Mouse (Mus musculus) MEL (cell line): ENCODE measurements around the gene Cstf1. TPM values are rescaled to one million over a fixed set of nuclear protein-coding genes. Genes with fewer than 3 reads are reported as not detected.

Experiments used
- DNase-seq: peaks from one replicate; pipeline ENCODE4 v3.0.0; 2011; ENCODE audit warnings: low read depth, low spot score
- H3K27ac ChIP-seq: 2 replicates; pipeline ENCODE4 v1.5.1; 2012; ENCODE audit warnings: low read depth, mild to moderate bottlenecking, control low read depth, low read length, moderate library complexity; ENCODE audit not compliant: control insufficient read depth
- H3K27me3 ChIP-seq, 2 experiments: fragments of 150-350 bp in 1 of 2; sonication (generic) in 1 of 2; 2 replicates each; pipeline ENCODE4 v1.6.1; 2012; ENCODE audit warnings: low read length in 2 of 2, mild to moderate bottlenecking in 2 of 2, improper control_type of control experiment in 1 of 2, moderate library complexity in 1 of 2; ENCODE audit not compliant: insufficient read depth in 2 of 2, control insufficient read depth in 1 of 2
- H3K36me3 ChIP-seq, 2 experiments: 2 replicates each; pipeline ENCODE4 v1.6.1; 2012 to 2014; ENCODE audit warnings: low read length in 2 of 2, improper control_type of control experiment in 1 of 2, inconsistent platforms in 1 of 2, mild to moderate bottlenecking in 1 of 2; ENCODE audit not compliant: insufficient read depth in 2 of 2, control insufficient read depth in 1 of 2
- H3K4me1 ChIP-seq, 2 experiments: fragments of 150-350 bp in 1 of 2; sonication (generic) in 1 of 2; 2 replicates each; pipeline ENCODE4 v1.6.1; 2012; ENCODE audit warnings: low read length in 2 of 2, improper control_type of control experiment in 1 of 2, mild to moderate bottlenecking in 1 of 2; ENCODE audit not compliant: insufficient read depth in 2 of 2, control insufficient read depth in 1 of 2
- H3K4me3 ChIP-seq, 2 experiments: fragments of 150-350 bp in 1 of 2; sonication (generic) in 1 of 2; 2 replicates each; pipeline ENCODE4 v1.5.1; 2012; ENCODE audit warnings: low read depth in 2 of 2, low read length in 2 of 2, mild to moderate bottlenecking in 2 of 2, moderate library complexity in 2 of 2, control low read depth in 1 of 2, improper control_type of control experiment in 1 of 2; ENCODE audit not compliant: control insufficient read depth in 1 of 2, insufficient read depth in 1 of 2
- H3K79me2 ChIP-seq: 2 replicates; pipeline ENCODE4 v1.6.1; 2012; ENCODE audit warnings: mild to moderate bottlenecking, low read length, moderate library complexity; ENCODE audit not compliant: control insufficient read depth, poor library complexity, insufficient read depth
- H3K9ac ChIP-seq: 2 replicates; pipeline ENCODE4 v1.6.1; 2012; ENCODE audit warnings: low read depth, mild to moderate bottlenecking, control low read depth, low read length, moderate library complexity; ENCODE audit not compliant: control insufficient read depth, poor library complexity, severe bottlenecking
- H3K9me3 ChIP-seq: fragments of 150-350 bp; sonication (generic); replicated peaks from 2 replicates; pipeline ENCODE4 v1.6.1; 2012; ENCODE audit warnings: mild to moderate bottlenecking, low read length, improper control_type of control experiment, moderate library complexity; ENCODE audit not compliant: insufficient read depth
- BHLHE40 ChIP-seq: IDR thresholded peaks from 2 replicates; pipeline ENCODE4 v1.6.1; 2012; ENCODE audit warnings: low read depth, mild to moderate bottlenecking, inconsistent platforms, low read length, improper control_type of control experiment, borderline replicate concordance
- CTCF ChIP-seq, 3 experiments: IDR thresholded peaks in 2 of 3; conservative IDR thresholded peaks in 1 of 3; 2 replicates each; pipeline ENCODE4 v1.5.1; 2011 to 2012; ENCODE audit warnings: low read length in 3 of 3, low read depth in 2 of 3, mild to moderate bottlenecking in 2 of 3, improper control_type of control experiment in 1 of 3, inconsistent platforms in 1 of 3, mixed read lengths in 1 of 3, moderate library complexity in 1 of 3; ENCODE audit not compliant: control insufficient read depth in 1 of 3, insufficient read depth in 1 of 3, poor library complexity in 1 of 3, severe bottlenecking in 1 of 3
- E2F4 ChIP-seq: IDR thresholded peaks from 2 replicates; pipeline ENCODE4 v1.6.1; 2011; ENCODE audit warnings: low read depth, low read length, improper control_type of control experiment, borderline replicate concordance
- KAT2A ChIP-seq: conservative IDR thresholded peaks from 2 replicates; pipeline ENCODE4 v1.6.1; 2012; ENCODE audit warnings: low read depth, low read length, improper control_type of control experiment, inconsistent platforms
- MAFK ChIP-seq: IDR thresholded peaks from 2 replicates; pipeline ENCODE4 v1.6.1; 2011; ENCODE audit warnings: low read depth, mild to moderate bottlenecking, low read length, improper control_type of control experiment, borderline replicate concordance
- MAX ChIP-seq: IDR thresholded peaks from 2 replicates; pipeline ENCODE4 v1.6.1; 2011; ENCODE audit warnings: low read length, improper control_type of control experiment
- MAZ ChIP-seq: IDR thresholded peaks from 2 replicates; pipeline ENCODE4 v1.6.1; 2012; ENCODE audit warnings: low read depth, mild to moderate bottlenecking, inconsistent platforms, low read length, improper control_type of control experiment
- MEF2A ChIP-seq: IDR thresholded peaks from 2 replicates; pipeline ENCODE4 v1.6.1; 2014; ENCODE audit warnings: low read depth, mild to moderate bottlenecking, inconsistent platforms, low read length, improper control_type of control experiment; ENCODE audit not compliant: poor library complexity, insufficient replicate concordance, severe bottlenecking; ENCODE audit errors: extremely low read depth
- MYC ChIP-seq: IDR thresholded peaks from 2 replicates; pipeline ENCODE4 v1.6.1; 2011; ENCODE audit warnings: low read depth, mild to moderate bottlenecking, low read length, improper control_type of control experiment, moderate library complexity
- NRF1 ChIP-seq: IDR thresholded peaks from 2 replicates; pipeline ENCODE4 v1.6.1; 2014; ENCODE audit warnings: low read depth, mild to moderate bottlenecking, inconsistent platforms, low read length, improper control_type of control experiment, moderate library complexity; ENCODE audit not compliant: poor library complexity, insufficient read depth, severe bottlenecking
- POLR2A ChIP-seq, 2 experiments: IDR thresholded peaks; 2 replicates each; pipeline ENCODE4 v1.6.1; 2011 to 2012; ENCODE audit warnings: low read length in 2 of 2, mild to moderate bottlenecking in 2 of 2, control low read depth in 1 of 2, improper control_type of control experiment in 1 of 2, low read depth in 1 of 2, moderate library complexity in 1 of 2; ENCODE audit not compliant: control insufficient read depth in 1 of 2, insufficient read depth in 1 of 2, poor library complexity in 1 of 2
- POLR2AphosphoS2 ChIP-seq: IDR thresholded peaks from 2 replicates; pipeline ENCODE4 v1.6.1; 2011; ENCODE audit warnings: low read length, improper control_type of control experiment
- POLR2AphosphoS5 ChIP-seq: IDR thresholded peaks from 2 replicates; pipeline ENCODE4 v1.6.1; 2012; ENCODE audit warnings: low read depth, borderline replicate concordance, mild to moderate bottlenecking, inconsistent platforms, low read length, moderate library complexity, mixed read lengths
- RAD21 ChIP-seq: IDR thresholded peaks from 2 replicates; pipeline ENCODE4 v1.6.1; 2011; ENCODE audit warnings: mild to moderate bottlenecking, low read depth, low read length, improper control_type of control experiment
- RCOR1 ChIP-seq: IDR thresholded peaks from 2 replicates; pipeline ENCODE4 v1.6.1; 2012; ENCODE audit warnings: low read depth, mild to moderate bottlenecking, inconsistent platforms, low read length, improper control_type of control experiment
- TBP ChIP-seq: IDR thresholded peaks from 2 replicates; pipeline ENCODE4 v1.8.0; 2011; ENCODE audit warnings: low read depth, low read length, improper control_type of control experiment
- TCF12 ChIP-seq: IDR thresholded peaks from 2 replicates; pipeline ENCODE4 v1.6.1; 2014; ENCODE audit warnings: low read depth, mild to moderate bottlenecking, inconsistent platforms, low read length, improper control_type of control experiment, moderate library complexity
- UBTF ChIP-seq: IDR thresholded peaks from 2 replicates; pipeline ENCODE4 v1.6.1; 2012; ENCODE audit warnings: low read depth, mild to moderate bottlenecking, inconsistent platforms, low read length, improper control_type of control experiment, moderate library complexity, borderline replicate concordance; ENCODE audit not compliant: insufficient read depth
- ZMIZ1 ChIP-seq: IDR thresholded peaks from 2 replicates; pipeline ENCODE4 v1.6.1; 2012; ENCODE audit warnings: low read depth, mild to moderate bottlenecking, inconsistent platforms, low read length, improper control_type of control experiment, moderate library complexity
- polyA plus RNA-seq, 2 experiments: library from polyadenylated mRNA; stranded (reverse) in 1 of 2; unstranded in 1 of 2; fragments of >175 nt in 1 of 2; fragments of >200 nt in 1 of 2; gene quantifications; 2 replicates each; pipeline versions ENCODE4 v1.2.1 to v1.2.4; 2012; ENCODE audit warnings: low replicate concordance in 2 of 2, low read depth in 1 of 2; ENCODE audit not compliant: insufficient read length in 2 of 2, insufficient read depth in 1 of 2, missing spikeins in 1 of 2
- total RNA-seq: library from RNA; depleted of rRNA; stranded (reverse); fragments of 300-350 nt; gene quantifications from 2 replicates; pipeline ENCODE4 v1.2.3, GENCODE M21; 2012

Cstf1 gene
- total and polyA plus RNA-seq, 3 experiments = 66.9 to 105 (median 77.4) TPM

DNA sequence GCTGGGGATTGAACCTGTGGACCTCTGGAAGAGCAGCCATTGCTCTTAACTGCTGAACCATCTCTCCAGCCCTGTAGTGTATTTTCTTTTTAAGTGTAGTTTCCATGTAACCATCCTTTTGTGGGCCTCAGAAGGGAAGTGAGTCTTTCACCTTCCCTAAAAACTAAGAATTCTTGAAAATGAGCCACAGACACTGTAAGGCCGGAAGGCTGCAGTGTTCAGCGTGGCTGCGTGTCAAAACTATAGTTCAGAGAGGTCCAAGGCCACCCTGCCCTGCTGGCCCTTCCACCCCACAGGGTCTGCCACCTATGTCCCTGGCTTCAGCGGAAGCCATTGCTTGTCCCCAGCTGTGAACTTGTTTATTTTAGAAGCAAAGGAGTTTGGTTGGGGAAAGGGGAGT, 35.7 kb downstream of the Cstf1 start:
- Histone ChIP-seq H3K4me3 (no peak overlapping the region), H3K4me1 (peaks cover 0 to 7% of the 10 kb centered on the region in 2 experiments; a peak in 2 of 4 replicates), H3K27me3 (peaks cover 0 to 2% of the 10 kb centered on the region in 2 experiments; a peak in 1 of 4 replicates), H3K9ac (no peak overlapping the region), H3K27ac (no peak overlapping the region), H3K9me3 (no peaks in the 10 kb centered on the region), H3K36me3 (no peaks in the 10 kb centered on the region), H3K79me2 (no peaks in the 10 kb centered on the region)
- no peak for DNase-seq
- TF ChIP-seq RAD21 (no peak), POLR2AphosphoS5 (no peak), TBP (no peak), POLR2A (IDR thresholded peaks at IDR 0.05; ENCODE audit: control insufficient read depth in 1 of 2, insufficient read depth in 1 of 2, low read depth in 1 of 2, low read length in 2 of 2, poor library complexity in 1 of 2) (no peak), BHLHE40 (no peak), MAFK (no peak), MAX (no peak), NRF1 (no peak), POLR2AphosphoS2 (no peak)

DNA sequence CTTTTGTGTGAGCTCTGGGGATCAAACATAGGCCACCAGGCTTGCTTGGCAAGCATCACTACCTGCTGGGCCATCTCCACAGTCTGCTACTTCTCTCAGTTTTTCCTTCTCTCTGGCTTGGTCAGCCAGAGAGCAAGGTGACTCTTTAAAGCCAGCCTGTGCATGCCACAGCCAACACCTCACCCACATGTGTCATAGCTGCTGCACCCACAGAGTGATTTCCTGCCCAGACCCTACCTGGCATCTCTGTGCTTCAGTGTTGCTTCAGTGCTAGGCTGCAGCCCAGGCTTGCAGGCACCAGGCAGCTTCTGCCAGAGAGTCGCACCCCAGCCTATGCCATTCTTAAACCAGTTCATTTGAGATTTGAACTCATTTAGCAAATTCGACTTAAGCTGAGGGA, 37.0 kb downstream of the Cstf1 start:
- Histone ChIP-seq H3K9me3 (no peaks in the 10 kb centered on the region), H3K4me3 (no peak overlapping the region), H3K9ac (no peak overlapping the region), H3K36me3 (no peaks in the 10 kb centered on the region), H3K27ac (no peak overlapping the region), H3K79me2 (no peaks in the 10 kb centered on the region), H3K4me1 (no peaks in the 10 kb centered on the region), H3K27me3 (peaks cover 0 to 2% of the 10 kb centered on the region in 2 experiments; a peak in 1 of 4 replicates)
- no peak for TF ChIP-seq RCOR1
- TF ChIP-seq RAD21 = no peak
- no peak for DNase-seq

GRCm38 (mm10) chr2:172410686-172411085, 40.2 kb downstream of the Cstf1 start:
- H3K9ac ChIP-seq = no peak overlapping the region
- DNase-seq = no peak
- no peak overlapping the region for H3K27ac ChIP-seq
- no peaks in the 10 kb centered on the region for H3K79me2 ChIP-seq
- H3K4me3 ChIP-seq = no peak overlapping the region
- no peaks in the 10 kb centered on the region for H3K9me3 ChIP-seq
- H3K36me3 ChIP-seq = no peaks in the 10 kb centered on the region
- no peaks in the 10 kb centered on the region for H3K4me1 ChIP-seq
- TF ChIP-seq TBP (no peak), TCF12 (no peak), KAT2A (no peak), UBTF (no peak), ZMIZ1 (no peak), E2F4 (no peak), CTCF (IDR thresholded peaks at IDR 0.05 in 2 of 3, conservative IDR thresholded peaks at IDR 0.05 in 1 of 3; ENCODE audit: control insufficient read depth in 1 of 3, insufficient read depth in 1 of 3, low read depth in 2 of 3, low read length in 3 of 3, poor library complexity in 1 of 3, severe bottlenecking in 1 of 3) (no peak), MYC (no peak), MEF2A (no peak), MAZ (no peak)
- TF ChIP-seq, all 39 proteins: peak for 0
- peaks cover 0 to 2% of the 10 kb centered on the region in 2 experiments; a peak in 1 of 4 replicates for H3K27me3 ChIP-seq
